Mouse (Mus musculus): ENCODE measurements around the gene Prf1.

Prf1 gene

DNA sequence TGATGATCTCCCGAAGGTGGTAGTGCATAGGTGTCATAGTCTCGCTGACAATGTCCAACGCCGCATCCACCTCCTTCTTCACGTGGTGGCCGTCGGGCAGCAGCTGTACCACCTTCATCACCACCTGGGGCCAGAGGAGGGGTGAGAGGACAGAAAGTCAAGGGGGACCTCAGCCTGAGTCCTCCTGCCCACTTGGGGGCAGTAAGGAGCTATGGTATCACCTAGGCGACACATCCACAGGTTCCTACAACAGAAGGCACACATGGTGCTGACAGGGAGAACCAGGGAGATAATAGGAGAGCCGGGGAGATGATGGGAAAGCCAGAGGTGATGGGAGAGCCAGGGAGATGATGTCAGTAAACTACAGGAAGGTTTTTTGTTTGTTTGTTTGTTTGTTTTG is 41.6 kb downstream of the Prf1 start:
- no peak for DNase-seq (ENCODE audit: low spot score in 2 of 2)

DNA sequence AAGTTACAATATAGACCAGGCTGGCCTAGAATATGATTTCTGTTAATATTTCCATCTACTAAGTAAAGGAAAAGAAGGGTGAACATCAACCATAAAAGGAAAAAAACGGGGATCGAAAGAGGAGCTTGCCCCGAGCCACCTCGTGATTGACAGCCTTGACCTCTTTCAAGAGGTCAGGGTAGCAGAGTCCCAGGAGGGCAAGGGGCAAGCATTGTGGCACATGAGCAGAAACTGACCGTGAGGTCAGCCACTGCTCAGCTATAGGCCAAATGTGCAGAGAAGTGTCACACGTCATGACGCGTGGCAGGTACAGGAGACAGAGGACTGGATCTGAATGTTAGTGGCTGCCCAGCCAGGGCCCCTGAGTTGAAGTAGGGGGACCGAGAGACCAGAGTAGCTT is 42.6 kb downstream of the Prf1 start:
- no peak for DNase-seq (ENCODE audit: low spot score in 2 of 2)

DNA sequence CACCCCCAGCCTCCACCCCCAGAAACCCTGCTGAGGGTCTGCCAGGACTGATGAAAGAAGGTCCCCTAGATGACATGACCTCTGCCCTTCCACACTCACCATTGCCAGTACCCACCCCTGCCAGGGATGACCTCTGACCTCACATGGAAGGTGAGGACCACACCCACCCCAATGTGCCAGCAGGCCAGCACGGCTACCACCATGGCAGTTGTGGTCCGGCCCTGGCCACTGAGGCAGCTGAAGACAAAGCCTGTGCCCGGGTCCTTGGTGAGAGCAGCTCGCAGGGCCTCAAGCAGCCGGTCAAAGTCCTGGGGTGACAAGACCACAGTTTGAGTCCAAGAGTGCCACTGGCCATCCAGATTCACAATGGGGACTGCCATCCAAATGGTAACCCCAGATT is 43.4 kb downstream of the Prf1 start:
- DNase-seq (ENCODE audit: low spot score in 2 of 2) = no peak

GRCm38 (mm10) chr10:61341557-61341956 is 43.9 kb downstream of the Prf1 start:
- DNase-seq (ENCODE audit: low spot score in 2 of 2) = peak; percentile 61 to 69

DNA sequence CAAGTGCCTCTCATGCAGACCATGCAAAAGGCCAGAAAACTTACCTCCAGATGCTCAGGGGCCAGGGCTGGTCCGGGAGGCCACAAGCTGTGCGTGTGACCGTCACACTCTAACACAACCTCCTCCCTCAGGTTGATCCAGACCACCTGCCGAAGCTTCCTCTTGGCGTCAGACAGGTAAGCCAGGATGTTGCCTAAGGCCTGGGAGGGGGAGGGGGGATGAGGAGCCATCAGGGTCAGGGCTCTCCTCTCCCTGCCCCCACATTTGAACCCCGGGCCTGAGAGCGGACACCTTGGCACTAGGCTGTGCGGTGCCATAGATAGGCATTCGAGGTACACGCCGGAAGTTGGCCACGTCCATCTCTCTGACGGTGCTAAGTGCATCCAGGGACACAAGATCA is 45.1 kb downstream of the Prf1 start:
- DNase-seq (ENCODE audit: low spot score in 2 of 2) = no peak

- DNase-seq (ENCODE audit: low spot score in 2 of 2) = peak; percentile 57 to 64
Observed at GRCm38 (mm10) chr10:61343950-61344349, 46.3 kb downstream of the Prf1 start.

DNA sequence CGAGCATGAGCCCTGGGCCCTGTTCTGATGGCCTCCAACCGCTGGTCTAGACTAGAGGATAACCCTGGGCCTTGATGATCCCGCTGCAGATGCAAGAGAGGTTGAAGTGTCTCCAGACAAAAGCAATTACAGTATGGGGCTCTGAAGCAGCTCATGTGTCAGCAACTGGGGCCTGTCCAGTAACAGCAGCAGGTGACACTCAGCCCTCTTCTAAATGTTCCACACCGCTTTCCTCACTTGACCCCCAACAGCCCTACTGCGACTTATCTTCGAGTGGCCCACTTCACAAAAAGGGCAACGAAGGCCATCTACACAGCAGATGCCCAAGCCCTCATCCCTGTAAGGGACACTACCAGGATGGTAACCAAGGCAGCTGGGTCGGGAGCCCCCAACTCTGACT is 47.5 kb downstream of the Prf1 start:
- no peak for DNase-seq (ENCODE audit: low spot score in 2 of 2)

- no peak for DNase-seq (ENCODE audit: low spot score in 2 of 2)
Observed at GRCm38 (mm10) chr10:61346374-61346773, 48.7 kb downstream of the Prf1 start.

DNA sequence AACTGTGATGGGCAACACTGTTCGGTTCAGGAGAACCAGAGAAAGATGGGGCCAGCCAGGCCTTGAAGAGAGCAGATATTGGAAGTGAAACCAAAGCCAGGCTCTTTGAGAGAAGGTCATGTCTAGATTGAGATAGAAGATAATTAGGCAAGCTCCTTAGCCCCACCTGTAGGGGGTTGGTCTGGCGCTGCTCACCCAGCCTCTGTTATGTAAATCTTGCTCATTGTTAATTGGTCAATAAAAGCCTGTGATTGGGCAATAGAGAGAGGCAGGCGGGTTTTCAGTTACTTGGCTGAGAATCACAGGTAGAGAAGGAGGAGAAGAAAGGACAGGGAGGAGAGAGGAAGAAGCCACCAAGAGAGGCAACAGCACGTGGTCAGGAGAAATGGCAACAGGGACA is 53.6 kb downstream of the Prf1 start:
- DNase-seq (ENCODE audit: low spot score in 2 of 2) = no peak

Data from natural killer cell, adult 2 months (primary cell).